Mouse (Mus musculus) left cerebral cortex, adult 8-10 months (tissue): ENCODE measurements around the gene Olfr1352. TPM values are rescaled to one million over a fixed set of nuclear protein-coding genes. Genes with fewer than 3 reads are reported as not detected.
"Not testable (repeated sequence)": the region's sequence is repeated elsewhere in the genome, so short reads cannot be mapped to it uniquely, and the experiment has no call there.

Source experiments
- DNase-seq, 2 experiments: peaks; one replicate each; pipeline ENCODE4 v3.0.0; 2022; ENCODE audit warnings: low spot score in 2 of 2
- total RNA-seq, 4 experiments: library from RNA; stranded (reverse); gene quantifications; 2 replicates each; pipeline ENCODE4 v1.2.4; 2022

Olfr1352 gene
- not detected for total RNA-seq

GRCm38 (mm10) chr10:78980750-78981149 is at the start of gene Olfr1352:
TSS of gene Olfr1352 (plus strand) at chr10:78981050.
- no peak for DNase-seq

DNA sequence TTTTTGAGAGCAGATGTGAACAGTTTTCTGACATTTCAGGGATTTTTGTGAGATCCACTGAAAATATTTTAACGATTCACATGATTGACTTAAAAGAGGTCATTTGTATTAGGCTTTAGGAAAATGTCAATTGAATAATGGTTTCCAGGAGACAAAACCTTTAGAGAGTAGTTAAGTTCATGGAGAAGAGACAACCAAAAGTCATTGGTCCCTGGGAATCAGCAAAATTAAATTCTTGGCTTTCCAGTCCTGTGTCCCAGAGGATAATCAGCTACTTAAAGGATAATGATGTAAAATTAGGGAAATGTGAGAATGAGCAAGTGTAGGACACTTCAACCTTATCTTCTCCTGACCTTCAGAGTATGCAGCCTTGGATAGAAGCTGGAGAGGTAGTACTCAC is 30.5 kb upstream of the Olfr1352 start, which contains the start of gene Olfr8:
Olfr8 (plus strand) TSS at position 301 of the 400 bp plus-strand sequence.
- DNase-seq, result not testable (repeated sequence)

- DNase-seq, result not testable (repeated sequence)
These were observed 17.8 kb upstream of the Olfr1352 start, which contains the start of gene Olfr1353 for GRCm38 (mm10) chr10:78963009-78963408. TSS of gene Olfr1353 (plus strand) at chr10:78963309.

GRCm38 (mm10) chr10:79012172-79012571 is 31.3 kb downstream of the Olfr1352 start, which contains the start of gene Olfr1351:
TSS of gene Olfr1351 (plus strand) at chr10:79012472.
- no peak for DNase-seq

GRCm38 (mm10) chr10:79028441-79028840 is 47.6 kb downstream of the Olfr1352 start, which contains the start of gene Olfr57:
TSS of gene Olfr57 (plus strand) at chr10:79028741.
- no peak for DNase-seq

Other genes with a start within 250 kb of the Olfr1352 start
- under 1 TPM; 0.18 to 0.57 (median 0.39) TPM for gene Ccdc105, start 228.0 kb upstream of the Olfr1352 start, total RNA-seq
- gene Slc1a6, start 200.6 kb upstream of the Olfr1352 start, total RNA-seq, result 10 to 100 TPM; 11.0 to 13.9 (median 11.4) TPM
- gene Olfr1356, start 128.9 kb upstream of the Olfr1352 start, total RNA-seq, result not detected
- gene Olfr1355, start 105.5 kb upstream of the Olfr1352 start, total RNA-seq, result not detected
- not detected for gene Olfr1354, start 67.9 kb upstream of the Olfr1352 start, total RNA-seq
- not detected for gene Olfr8, start 30.4 kb upstream of the Olfr1352 start, total RNA-seq
- not detected for gene Olfr1353, start 17.7 kb upstream of the Olfr1352 start, total RNA-seq
- not detected for gene Olfr1351, start 31.4 kb downstream of the Olfr1352 start, total RNA-seq
- not detected for gene Olfr57, start 47.7 kb downstream of the Olfr1352 start, total RNA-seq
- gene 2610008E11Rik, start 116.5 kb downstream of the Olfr1352 start, total RNA-seq, result 10 to 100 TPM; 20.9 to 22.0 (median 21.5) TPM
- not detected for gene Vmn2r80, start 167.7 kb downstream of the Olfr1352 start, total RNA-seq